Mouse (Mus musculus) spleen, postnatal 14 days (tissue): Measurements from ENCODE around the gene AI467606.
"Not testable (repeated sequence)": the region's sequence is repeated elsewhere in the genome, so short reads cannot be mapped to it uniquely, and the experiment has no call there.

Source experiments
- DNase-seq, 2 experiments: peaks; one replicate each; pipeline ENCODE4 v3.0.0; 2021 to 2022; ENCODE audit warnings: low spot score in 2 of 2

AI467606 gene

DNA sequence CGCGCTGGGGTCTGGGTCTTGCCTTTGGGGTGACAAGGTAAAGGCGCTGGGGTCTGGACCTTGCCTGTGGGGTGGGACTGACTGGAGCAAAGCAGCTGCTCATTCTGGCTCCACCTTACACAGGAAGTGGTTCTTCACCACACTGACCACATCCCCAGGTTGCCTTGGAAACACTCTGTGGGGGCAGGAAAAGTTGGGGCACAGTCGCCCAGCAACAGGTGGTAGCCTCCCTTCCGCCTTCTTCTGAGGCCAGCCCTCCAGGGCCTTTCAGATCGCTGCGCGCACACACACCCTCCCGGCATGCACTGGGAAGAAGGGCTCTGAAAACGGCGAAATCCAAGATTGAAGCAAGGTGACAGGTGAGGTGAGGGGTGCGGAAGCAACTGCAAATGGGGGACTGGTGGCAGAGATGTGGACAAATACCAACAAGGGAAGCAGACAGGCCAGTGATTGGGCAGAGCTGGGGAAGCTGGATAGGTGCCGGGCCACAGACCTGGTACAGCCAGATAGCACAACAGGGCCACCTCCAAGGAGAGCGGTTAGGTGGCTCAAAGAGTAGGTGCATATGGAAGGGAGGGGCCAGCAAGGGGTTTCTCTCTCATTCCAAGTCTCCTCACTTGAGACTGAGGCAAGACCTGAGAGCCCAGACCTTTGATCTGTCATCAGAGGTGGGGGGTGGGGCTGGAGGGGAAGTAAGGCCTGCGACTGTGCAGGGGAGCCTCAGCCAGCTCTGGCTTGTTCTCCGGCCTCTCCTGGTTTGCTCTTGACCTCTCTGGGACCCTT lies at the start of gene AI467606:
AI467606 (plus strand) TSS at position 246 of the 783 bp plus-strand sequence.
- DNase-seq, result peak; percentile 81 to 87

- DNase-seq, result peak; percentile 88 to 90
Observed at GRCm38 (mm10) chr7:127041851-127042672, 49.1 kb upstream of the AI467606 start, which contains the start of gene Kif22. TSS of gene Kif22 (minus strand) at chr7:127042471.

GRCm38 (mm10) chr7:127055026-127055585 lies 36.1 kb upstream of the AI467606 start:
- no peak for DNase-seq

DNA sequence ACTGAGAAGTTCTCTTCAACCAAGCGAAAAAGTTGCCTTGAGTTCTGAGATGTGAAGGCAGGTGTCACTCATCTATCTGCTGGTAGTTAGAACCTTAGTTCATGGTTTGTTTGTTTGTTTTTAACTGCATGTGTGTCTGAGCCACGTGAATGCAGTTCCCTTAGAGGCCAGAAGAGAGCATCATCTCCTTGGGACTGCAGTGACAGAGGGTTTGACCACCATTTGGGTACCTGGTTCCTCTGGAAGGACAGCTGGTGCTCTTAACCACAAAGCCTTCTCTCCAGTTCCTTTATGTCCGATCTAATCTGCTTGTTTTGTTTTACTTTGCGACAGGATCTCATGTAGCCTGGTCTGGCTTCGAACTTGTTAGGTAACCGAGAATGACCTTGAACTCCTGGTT lies 25.6 kb upstream of the AI467606 start:
- no peak for DNase-seq

- DNase-seq, result no peak
Observed at GRCm38 (mm10) chr7:127066317-127066716, 24.8 kb upstream of the AI467606 start.

DNA sequence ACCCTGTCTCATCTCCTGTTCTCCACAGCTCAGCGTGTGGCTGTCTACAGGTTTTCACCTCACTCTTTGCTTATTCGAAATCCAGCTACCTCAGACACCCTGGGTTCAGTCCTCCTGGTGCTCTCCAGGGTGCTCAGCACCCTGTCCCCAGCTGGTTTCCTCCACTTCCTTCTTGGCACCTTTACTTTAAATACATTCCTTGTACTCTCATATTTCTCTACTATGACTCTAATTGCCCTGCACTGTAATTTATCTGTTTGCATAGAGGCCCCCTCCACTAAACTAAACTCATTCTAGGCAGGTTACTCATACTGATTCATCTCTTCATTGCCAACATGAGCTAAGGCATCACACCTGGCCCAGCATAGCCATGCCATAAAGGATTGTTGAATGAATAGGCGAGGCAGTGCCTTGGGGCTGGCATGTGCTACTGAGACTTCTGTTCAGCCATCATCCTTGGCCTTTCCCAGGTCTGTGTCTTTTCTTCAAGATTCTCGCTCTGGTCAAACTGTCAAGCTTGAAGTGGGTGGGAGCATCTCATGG lies 20.2 kb upstream of the AI467606 start:
- DNase-seq, result no peak

DNA sequence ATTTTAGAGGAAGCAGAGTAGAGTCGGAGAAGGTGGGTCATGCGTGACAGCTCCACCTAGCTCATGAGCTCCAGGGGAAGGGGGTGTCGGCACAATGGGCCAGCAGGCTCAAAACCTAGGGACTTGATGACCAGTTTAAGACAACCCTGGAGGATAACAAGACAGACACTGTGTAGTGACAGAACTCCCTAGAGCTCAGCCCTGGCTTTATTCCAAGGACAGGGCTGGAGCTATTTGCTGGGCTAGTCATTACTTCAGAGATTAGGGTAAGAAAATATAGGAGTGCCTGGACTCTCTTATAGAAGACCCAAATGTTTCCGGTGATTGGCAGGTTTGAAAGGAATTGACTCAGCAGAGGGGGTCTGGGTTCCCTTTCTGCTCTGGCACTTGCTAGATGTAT lies 17.9 kb upstream of the AI467606 start:
- no peak for DNase-seq

DNA sequence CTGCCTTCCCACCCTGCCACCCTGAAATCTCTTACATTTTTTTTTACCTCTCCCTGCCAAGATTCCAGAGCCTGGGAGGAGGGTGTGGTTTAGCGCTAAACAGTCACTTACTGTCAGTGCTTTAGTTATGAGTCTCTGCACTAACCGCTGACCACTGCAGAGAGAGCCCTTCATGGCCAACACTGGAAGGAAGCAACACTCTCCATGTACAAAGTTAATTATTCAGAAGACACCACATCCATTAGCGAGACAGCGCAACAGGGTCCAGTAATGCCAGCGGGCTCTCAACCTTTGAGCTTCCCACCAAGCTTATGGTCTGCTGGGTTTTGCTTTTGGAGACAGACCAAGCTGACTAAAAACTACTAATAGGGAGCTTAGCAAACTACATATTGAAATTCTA lies 15.0 kb upstream of the AI467606 start:
- no peak for DNase-seq

DNA sequence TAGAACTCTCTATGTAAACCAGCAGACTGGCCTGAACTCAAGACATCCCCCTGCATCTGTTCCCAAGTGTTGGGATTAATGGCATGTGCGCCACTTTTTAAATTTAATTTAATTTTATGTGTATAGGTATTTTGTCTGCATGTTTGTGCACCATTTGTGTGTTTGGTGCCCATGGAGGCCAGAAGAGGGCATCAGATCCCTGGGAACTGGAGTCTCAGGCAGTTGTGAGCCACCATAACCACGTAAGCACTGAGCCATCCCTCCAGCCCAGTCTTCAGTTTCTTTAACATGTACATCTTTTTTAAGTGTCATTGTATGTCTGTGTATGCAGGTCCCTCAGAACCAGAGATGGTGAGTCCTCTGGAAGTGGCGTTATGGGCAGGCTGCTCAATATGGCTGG lies 13.5 kb upstream of the AI467606 start:
- DNase-seq, result no peak

DNA sequence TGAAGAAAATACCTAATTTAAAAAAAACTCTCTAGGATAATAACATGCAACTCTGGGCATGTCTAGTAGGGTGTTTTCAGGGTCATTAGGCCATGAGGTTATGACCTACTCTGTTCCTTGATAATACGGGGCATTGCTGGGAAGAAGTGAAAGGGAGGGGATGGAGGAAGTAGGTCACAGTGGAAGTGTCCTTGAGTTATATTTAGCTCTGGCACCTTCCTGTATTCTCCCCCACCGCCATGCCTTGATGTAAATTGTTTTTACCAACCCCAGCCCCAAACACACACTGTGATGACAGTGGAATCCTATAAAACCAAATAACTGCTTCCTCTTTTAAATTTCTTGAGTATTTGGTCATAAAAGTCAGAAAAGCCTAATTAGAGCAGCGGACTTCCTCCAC lies 11.1 kb upstream of the AI467606 start:
- no peak for DNase-seq

DNA sequence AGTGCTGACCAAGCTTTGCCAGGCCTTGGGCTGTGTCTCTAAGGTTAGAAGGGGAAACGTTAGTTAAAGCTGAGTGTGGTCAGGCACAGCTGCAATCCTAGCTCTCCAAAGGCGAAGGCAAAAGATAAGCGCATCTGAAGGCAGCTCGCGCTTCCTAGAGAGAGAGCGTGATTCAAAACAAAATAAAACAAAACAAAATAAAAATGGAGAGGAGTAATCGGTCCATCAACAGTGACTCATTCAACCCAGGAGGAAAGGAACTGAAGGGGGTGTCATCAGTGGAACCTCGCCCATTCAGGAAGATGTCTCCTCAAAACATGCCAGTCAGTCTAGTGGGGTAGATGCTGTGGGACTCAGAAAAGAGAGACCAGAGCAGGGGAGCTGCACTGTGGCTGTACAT lies 8.9 kb upstream of the AI467606 start:
- DNase-seq, result no peak

- no peak for DNase-seq
Observed at GRCm38 (mm10) chr7:127082995-127083394, 8.2 kb upstream of the AI467606 start.

GRCm38 (mm10) chr7:127083689-127084088 lies 7.5 kb upstream of the AI467606 start:
- no peak for DNase-seq

GRCm38 (mm10) chr7:127084794-127085193 lies 6.4 kb upstream of the AI467606 start:
- DNase-seq, result no peak

DNA sequence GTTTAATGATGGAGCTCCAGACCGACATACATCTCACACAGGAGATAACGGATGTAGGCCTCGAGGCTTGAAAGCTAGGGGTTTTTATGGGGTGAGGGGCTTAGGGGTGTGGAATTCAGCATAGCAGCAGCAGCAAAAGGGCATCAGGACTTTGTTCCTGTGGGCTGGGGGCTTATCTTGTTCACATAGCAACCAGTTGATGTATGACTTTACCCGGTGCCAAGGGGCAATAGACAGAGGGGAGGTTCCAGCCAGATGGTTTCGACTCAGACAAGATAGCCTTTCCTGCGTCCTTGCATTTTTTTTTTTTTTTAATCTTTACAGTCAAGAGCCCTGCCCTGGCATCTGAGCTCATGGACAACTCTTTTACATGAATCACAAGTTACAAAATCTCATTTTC lies 5.4 kb upstream of the AI467606 start:
- not testable (repeated sequence) for DNase-seq

GRCm38 (mm10) chr7:127087278-127088010 lies 3.7 kb upstream of the AI467606 start, which contains the start of gene Zg16:
TSS of gene Zg16 (minus strand) at chr7:127087328.
- DNase-seq, result not testable (repeated sequence)

DNA sequence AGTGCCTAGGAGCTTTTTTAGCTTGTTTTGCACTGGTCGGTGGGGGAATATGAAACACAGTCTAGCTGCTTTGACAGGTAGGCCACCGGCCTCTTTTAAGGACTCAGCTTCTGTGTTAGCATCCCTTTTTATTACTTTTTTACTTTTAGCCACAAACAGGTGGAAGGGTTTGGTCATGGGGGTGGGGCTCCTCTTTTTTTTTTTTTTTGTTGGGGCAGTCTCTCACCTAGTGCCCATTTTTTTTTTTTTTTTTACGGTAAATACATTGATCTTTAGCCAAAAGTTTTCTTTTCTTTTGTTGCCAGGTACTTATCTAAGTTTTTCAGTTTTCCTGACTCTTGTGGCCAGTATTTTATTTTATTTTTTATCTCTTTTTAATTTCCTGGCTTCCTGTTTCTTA lies 3.1 kb upstream of the AI467606 start:
- no peak for DNase-seq

DNA sequence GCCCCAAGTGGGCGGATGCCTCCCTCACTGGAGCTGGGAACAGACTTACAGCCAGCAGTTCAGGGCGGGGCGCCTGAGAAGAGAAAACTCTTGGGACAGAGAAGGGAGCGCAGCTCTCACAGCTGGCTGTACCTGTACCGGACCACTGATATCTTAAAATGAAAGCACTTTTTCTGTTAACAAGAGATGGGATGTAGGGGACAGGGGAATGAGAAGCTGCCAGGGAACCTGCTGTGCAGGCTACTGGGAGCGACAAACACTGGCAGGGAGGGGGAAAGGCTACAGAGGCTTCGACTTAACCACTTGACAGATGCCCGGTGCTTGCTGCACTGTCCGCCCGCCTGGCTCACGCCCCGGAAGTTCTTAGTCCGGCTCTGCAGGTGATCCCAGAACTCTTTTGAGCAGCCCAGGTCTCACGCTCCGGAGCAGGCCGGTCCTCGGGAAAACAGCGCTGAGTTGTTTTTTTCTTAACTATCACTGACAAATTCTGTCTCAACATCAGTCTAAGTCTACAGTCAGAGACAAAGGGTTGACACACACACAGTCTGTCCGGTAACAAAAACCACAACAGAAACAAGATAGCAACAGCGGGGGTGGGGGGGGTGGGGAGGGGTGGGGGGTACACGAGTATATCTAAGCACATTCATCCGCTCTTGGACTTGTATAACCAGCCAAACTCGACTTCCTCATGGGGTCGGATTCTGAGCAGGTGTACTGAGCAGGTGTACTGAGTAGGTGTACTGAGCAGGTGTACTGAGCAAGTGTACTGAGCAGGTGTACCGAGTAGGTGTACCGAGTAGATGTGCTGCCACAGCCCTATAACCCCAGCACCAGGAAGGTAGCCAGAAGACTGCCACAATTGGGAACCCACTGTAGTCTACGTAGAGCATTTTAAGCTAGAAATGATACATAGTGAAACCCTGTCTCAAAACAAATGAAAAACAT lies 2.0 kb upstream of the AI467606 start:
- peak in 1 of 2 experiments; percentile 43 for DNase-seq

GRCm38 (mm10) chr7:127090154-127091113 lies 725 bp upstream of the AI467606 start:
- no peak for DNase-seq
